Mouse (Mus musculus) spleen, embryonic (tissue): Measurements from ENCODE around the gene Zbtb45.

ENCODE experiments used
- CTCF ChIA-PET: fragments of 350-600 bp; sonication (Branson Sonifier 250); formaldehyde crosslinking; loops from one replicate; lab custom pipeline; 2022; lab: Charles Lee

The Zbtb45 gene

GRCm38 (mm10) chr7:13006011-13006410 is 3.8 kb downstream of the Zbtb45 start:
- CTCF ChIA-PET: interaction anchor here (0.9 kb wide), 1 partner anchor 29 kb away, joined by 4 read pairs; the partner anchor contains the start of gene Chmp2a

GRCm38 (mm10) chr7:13003380-13003779 is 6.5 kb downstream of the Zbtb45 start:
- CTCF ChIA-PET: no interaction called here

- CTCF ChIA-PET: no interaction called here
Measured at GRCm38 (mm10) chr7:13001584-13001983, 8.2 kb downstream of the Zbtb45 start.

- CTCF ChIA-PET: no interaction called here
Measured at GRCm38 (mm10) chr7:12998851-12999250, 11.0 kb downstream of the Zbtb45 start, which contains the start of gene Trim28. Gene Trim28 (plus strand): TSS chr7:12999114.

- CTCF ChIA-PET: interaction anchor here (1.1 kb wide), 1 partner anchor 12 kb away, joined by 4 read pairs; the partner anchor contains the start of gene Zbtb45
Measured at GRCm38 (mm10) chr7:12998053-12998452, 11.8 kb downstream of the Zbtb45 start, which contains the start of gene Slc27a5. Gene Slc27a5 (minus strand): TSS chr7:12998192.

- CTCF ChIA-PET: interaction anchor here (1.1 kb wide), 1 partner anchor 13 kb away, joined by 4 read pairs; the partner anchor contains the start of gene Zbtb45
Measured at GRCm38 (mm10) chr7:12997230-12997629, 12.6 kb downstream of the Zbtb45 start.

- CTCF ChIA-PET: no interaction called here
Measured at GRCm38 (mm10) chr7:12995862-12996261, 14.0 kb downstream of the Zbtb45 start.

GRCm38 (mm10) chr7:12993148-12993547 is 16.7 kb downstream of the Zbtb45 start:
- CTCF ChIA-PET: interaction anchor here (1.0 kb wide), 1 partner anchor 37 kb away, joined by 3 read pairs; no protein-coding TSS in a partner anchor

- CTCF ChIA-PET: interaction anchor here (1.0 kb wide), 1 partner anchor 8 kb away, joined by 3 read pairs; no protein-coding TSS in a partner anchor
Measured at GRCm38 (mm10) chr7:12992222-12992621, 17.6 kb downstream of the Zbtb45 start.

- CTCF ChIA-PET: interaction anchor here (0.9 kb wide), 1 partner anchor 9 kb away, joined by 3 read pairs; no protein-coding TSS in a partner anchor
Measured at GRCm38 (mm10) chr7:12987409-12988189, 22.2 kb downstream of the Zbtb45 start.

GRCm38 (mm10) chr7:12986906-12987305 is 22.9 kb downstream of the Zbtb45 start:
- CTCF ChIA-PET: no interaction called here

GRCm38 (mm10) chr7:12985724-12986123 is 24.1 kb downstream of the Zbtb45 start:
- CTCF ChIA-PET: no interaction called here

- CTCF ChIA-PET: no interaction called here
Measured at GRCm38 (mm10) chr7:12980291-12980690, 29.5 kb downstream of the Zbtb45 start.

GRCm38 (mm10) chr7:12979776-12980175 is 30.1 kb downstream of the Zbtb45 start:
- CTCF ChIA-PET: no interaction called here

- CTCF ChIA-PET: interaction anchor here (0.6 kb wide), 2 partner anchors 9 to 17 kb away, joined by 3 to 11 read pairs; no protein-coding TSS in a partner anchor
Measured at GRCm38 (mm10) chr7:12978931-12979722, 30.7 kb downstream of the Zbtb45 start.

GRCm38 (mm10) chr7:12977682-12978389 is 32.0 kb downstream of the Zbtb45 start, which contains the start of gene Zfp446:
Gene Zfp446 (plus strand): TSS chr7:12977848.
- CTCF ChIA-PET: interaction anchor here (0.5 to 0.6 kb wide), 3 partner anchors 16 to 58 kb away, joined by 5 to 11 read pairs (median 8); no protein-coding TSS in a partner anchor

- CTCF ChIA-PET: no interaction called here
Measured at GRCm38 (mm10) chr7:12970906-12971305, 38.9 kb downstream of the Zbtb45 start.

- CTCF ChIA-PET: interaction anchor here (0.6 kb wide), 1 partner anchor 47 kb away, joined by 4 read pairs; no protein-coding TSS in a partner anchor
Measured at GRCm38 (mm10) chr7:12966104-12966845, 43.6 kb downstream of the Zbtb45 start.

GRCm38 (mm10) chr7:12965678-12966091 is 44.1 kb downstream of the Zbtb45 start, which contains the start of gene Zfp324:
Gene Zfp324 (plus strand): TSS chr7:12965838.
- CTCF ChIA-PET: interaction anchor here (0.6 kb wide), 1 partner anchor 47 kb away, joined by 4 read pairs; no protein-coding TSS in a partner anchor
